Mouse (Mus musculus) embryonic fibroblast, embryonic 13.5 days (primary cell): ENCODE measurements around the gene Klhl31.

Experiments
- CTCF ChIP-seq: IDR thresholded peaks from 2 replicates; pipeline ENCODE4 v1.5.1; 2011; ENCODE audit warnings: mild to moderate bottlenecking, control low read depth, low read length, moderate library complexity, borderline replicate concordance; ENCODE audit not compliant: insufficient read depth
- POLR2A ChIP-seq: IDR thresholded peaks from 2 replicates; pipeline ENCODE4 v1.6.1; 2011; ENCODE audit warnings: low read depth, mild to moderate bottlenecking, control low read depth, low read length, moderate library complexity

GRCm38 (mm10) chr9:77670095-77670494 lies 33.8 kb downstream of the Klhl31 start:
- TF ChIP-seq CTCF: no peak
- TF ChIP-seq POLR2A: no peak
